Mouse (Mus musculus) embryo, embryonic 11 days (tissue): ENCODE measurements around the gene Abtb2.
A peak's percentile ranks its signal among the peaks of the same experiment; 100 is the strongest.

Experiments
- DNase-seq: peaks from one replicate; pipeline ENCODE4 v3.0.0-alpha.2; 2015

Abtb2 gene

DNA sequence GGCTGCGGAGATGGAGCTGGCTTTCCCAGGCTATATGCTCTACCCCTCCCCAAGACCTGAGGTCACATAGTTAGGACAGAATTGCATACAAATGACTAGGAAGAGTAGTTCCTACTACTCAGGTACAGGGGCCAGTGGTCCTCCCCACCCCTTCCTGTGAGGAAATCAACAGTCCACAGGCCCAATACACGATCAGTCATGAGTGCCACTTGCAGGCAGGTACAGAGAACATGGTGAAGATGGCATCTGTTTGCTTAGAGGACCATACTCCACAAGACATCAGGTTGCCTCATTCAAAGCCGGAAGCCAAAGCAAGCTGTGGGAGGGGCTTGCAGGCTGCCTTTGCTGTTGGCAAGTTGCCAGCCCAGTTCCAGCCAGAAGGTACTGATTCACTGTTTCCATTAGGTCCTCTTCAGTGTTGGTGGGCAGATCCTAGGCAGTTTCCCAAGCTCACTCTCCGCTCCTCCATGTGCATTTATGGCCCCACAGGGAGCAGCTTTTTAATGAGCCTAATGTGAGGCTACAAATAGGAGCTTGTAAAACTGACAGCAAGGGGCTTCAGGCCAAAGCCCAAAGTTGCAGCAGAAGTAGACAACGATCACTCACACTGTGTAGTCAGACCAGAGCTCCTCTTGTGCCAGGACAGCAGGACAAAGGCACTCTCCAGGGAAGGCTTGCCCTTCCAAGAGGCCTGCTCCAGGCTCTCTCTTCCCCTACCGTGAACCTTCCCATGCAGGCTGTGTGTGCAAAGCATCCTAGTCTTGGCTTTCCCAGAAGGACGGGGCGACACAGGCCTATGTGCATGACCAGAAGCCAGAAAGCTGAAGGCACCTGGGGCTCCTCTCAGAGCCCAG is 102.1 kb downstream of the Abtb2 start:
- peak; percentile 50 for DNase-seq

DNA sequence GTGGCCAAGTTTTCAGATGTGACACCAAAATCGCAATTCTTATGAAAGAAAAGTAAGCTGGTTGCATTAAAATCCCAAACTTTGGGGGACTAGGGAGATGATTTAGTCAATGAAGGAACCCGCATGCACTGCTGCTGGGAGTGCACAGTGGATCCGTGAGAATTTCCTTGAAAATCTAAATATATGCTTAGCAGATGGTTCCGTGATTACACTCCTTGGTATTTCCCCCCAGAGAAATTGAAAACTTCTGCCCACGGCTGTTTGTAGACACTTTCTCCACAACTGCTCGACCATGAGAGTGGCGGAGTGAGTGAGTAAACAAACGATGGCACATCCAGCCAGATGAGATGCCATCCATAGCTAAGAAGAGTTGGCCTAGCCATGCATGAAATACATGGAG is 102.8 kb downstream of the Abtb2 start:
- no peak for DNase-seq

DNA sequence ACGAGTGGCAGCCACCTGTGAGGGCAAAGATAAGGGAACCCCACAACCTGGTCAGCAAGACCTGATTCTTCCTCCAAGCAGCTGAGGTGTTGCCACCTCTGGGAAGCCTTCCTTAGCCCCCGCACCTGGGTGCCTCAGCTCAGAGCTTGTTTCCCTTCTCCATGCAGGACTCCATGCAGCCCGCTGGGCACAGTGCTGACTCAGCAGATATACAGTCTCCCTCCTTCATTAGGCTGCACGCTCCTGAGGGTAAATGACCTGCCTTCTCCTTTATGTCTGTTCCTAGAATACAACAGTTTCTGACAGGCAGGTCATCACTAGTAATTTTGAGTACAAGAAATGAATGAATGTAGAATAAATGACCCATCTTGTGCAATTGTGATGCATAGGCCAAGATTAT is 103.5 kb downstream of the Abtb2 start:
- DNase-seq, result no peak

DNA sequence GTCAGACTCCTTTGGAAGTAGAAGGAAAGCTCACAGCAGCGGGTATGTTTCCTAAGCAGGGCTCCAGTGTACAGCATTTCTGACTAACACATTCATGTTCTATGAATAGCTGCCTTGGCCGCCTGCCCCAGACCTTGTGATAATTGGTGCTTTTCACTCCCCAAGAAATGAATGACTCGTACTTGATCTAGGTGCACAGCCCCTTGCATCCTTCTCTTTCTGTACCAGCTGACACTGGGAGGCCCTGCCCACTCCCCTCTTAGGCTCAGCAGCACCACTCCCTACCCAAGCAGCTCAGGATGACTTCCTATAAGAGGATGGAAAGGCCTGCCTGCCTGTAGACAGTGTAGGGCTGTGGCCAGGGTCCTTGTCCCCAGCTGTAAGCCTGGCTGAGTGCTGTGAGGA is 104.2 kb downstream of the Abtb2 start:
- no peak for DNase-seq

DNA sequence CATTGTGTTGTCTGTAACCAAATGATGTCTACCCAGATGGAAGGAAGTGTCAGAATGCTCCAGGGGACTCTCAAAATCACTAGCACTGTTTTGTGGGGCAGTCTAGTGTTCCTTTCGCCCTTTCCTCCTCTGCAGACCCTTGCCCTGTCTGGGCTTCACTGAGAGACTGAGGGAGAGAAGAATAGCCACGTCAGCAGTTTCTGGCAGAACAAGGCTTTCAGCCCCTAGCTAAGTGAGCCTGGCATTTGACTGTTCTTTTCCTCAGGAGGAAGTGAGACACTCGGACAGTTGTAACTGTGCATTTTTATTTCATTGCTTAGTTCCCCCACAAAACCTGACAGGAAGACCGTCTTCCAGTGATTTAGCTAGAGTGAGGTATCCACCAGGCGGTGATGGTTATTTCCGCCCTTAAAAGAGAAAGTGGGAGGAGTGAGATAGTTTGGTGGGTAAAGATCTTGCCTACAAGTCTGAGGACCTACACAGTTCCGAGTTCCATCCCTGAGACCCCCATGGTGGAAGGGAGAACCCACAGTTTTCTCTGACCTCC is 106.5 kb downstream of the Abtb2 start:
- DNase-seq, result no peak

DNA sequence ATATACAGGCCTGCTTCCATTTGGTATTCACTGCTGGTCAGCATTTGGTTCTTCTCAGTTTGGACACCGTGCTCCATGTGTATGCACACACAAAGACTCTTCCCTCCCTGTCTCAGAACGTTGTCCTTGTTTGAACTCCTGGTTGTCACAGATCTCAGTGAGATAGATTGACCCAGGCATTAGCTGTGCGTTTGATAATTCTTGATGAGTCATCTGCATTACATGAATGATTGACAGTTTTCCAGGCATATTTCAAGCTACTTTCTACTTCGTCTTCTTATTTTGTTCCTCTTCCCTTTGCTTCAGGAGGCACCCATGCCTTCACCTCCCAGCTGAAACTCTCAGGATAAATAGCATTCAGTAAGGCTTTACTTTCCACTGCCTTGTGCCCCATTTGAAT is 107.5 kb downstream of the Abtb2 start:
- no peak for DNase-seq

DNA sequence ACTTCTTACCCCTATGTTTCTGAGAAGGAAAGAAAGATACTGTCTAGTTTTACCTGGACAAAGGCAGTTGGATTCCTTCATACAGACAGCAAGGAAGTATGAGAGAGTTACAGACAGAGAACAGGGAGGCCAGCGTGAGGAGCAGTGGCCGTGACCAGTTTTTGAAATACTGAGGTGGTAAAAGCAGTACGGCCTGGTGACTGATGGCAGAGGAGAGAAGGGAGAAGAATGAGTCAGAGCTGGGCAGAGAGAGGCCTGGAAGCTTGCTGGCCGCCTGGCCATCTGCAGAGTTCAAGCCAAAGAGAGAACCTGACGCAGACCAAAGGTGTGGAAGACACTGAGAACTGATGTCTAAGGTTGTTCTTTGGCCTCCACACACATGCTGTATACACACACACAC is 109.3 kb downstream of the Abtb2 start:
- DNase-seq, result no peak

DNA sequence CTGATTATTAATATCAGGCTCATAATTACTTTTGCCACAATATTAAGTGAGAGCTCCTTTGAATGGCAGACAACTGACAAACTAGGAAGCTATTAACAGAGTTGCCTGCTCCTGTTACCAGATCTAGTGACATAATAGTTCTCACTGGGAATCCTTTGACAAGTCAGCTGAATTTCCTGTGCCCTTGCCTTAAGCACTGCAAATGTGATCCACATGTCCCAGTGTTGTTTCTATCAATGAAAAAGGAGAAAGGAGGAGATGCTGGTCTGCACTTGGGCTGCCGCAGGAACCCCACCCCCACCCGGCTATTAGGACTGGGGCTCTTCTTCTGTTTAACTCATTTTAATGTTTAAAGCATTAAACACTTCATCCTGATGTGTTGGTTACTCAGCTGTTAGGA is 110.7 kb downstream of the Abtb2 start:
- DNase-seq, result peak; percentile 63

DNA sequence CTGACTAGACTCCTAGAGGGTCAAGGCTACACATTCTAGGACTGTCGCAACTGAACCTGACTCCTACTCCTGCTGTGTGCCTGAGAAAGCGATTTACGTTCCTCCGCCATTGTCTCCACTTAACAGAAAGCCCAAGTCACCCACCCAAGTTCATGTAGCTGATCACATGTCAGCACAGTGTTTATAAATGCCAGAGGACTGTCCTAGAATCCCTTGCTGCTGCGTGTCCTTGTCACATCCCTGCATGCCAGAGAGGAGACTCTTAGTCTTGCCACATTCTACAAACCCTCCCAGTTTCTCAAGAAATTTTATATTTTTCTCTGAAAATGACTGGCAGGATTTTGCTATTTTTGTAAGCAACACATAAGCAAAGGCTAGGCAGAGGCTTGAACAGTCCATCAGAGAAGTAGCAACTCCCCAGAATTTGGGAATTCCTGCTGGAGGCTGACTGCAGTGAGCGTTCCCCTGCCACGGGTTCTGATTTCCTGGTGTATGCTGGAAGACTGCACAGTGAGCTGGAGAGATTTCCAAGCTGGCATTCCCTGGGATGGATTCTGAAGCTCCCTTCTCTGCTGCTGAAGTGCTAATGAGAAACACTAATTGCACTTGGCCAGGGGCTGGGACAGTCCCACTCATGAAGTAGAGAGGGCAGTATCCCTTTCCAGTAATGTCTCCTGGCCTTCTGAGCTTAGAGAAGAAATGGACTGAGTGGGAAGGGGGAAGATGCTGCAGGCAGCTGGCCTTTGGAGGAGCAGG is 111.7 kb downstream of the Abtb2 start:
- DNase-seq, result no peak

DNA sequence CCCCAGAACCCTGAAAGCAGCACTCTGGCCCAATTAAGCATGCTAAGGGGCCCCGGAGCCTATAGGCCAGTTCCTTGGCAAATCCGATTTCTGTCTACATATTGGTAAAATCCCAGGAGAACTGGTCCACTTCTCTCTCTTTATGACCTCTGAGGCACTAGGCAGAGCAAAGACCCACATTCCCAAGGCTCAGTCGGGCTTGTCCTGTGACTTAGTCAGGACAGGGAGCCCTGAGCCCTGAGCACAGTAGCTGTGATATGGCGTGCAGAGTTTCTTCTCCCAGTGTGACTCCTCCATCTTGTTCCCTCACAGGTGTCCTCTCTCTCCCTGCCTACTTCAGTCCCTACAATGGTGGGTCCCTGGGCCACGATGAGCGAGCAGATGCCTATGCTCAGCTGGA is 112.3 kb downstream of the Abtb2 start:
- DNase-seq, result no peak

DNA sequence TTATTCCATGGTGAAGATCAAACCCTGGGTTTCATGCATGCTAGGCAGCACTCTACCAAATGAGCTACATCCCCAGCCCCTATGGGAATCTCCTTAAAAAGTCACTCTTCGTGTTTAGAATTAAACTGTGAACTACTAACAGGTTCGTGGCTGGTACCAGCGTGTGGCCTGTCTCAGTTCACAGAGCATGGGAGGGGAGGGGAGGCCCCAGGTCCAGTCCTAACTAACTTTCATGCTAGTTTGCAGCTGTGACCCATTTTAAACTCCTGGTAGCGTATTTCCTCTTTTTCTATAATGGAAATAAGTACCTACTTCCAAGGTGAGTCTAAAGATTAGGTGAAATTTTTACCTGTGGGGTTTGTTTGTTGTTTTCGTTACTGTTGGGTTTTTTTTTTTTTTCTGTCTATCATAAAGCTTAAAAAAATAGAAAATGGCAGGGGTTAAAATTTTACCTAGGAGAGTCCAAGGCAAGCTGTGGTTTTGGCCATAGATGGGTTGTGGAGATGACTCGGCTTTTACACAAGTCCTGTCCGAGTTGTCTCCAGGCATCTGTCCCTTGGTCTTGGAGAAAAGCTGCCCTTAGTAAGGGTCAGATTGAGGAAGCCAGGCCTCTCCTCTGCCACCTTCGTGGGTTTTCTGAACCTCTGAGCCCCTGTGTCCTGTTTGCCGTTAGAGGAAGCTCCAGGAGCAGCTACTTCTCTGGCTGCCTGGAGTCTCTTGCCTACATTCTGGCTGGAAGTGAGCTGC is 114.4 kb downstream of the Abtb2 start:
- no peak for DNase-seq

DNA sequence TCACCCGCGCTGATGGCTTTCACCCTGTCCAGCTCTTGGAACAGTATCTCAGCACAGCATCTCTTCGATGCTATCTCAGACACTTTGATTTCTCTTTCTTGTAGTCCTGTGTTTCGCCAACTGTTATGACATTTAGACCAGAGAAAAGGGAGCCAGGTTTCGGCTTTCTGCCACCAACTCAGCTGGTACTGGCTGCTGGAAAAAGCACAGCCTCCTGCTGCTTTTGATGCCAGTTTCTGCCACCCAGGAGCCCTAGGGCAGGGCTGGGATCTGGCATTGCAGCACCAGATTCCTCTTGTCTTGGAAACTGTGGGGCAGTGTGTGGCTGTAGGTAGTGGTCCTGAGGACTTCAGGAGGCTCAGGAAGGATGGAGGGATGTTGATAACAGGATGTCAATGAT is 115.0 kb downstream of the Abtb2 start:
- no peak for DNase-seq

DNA sequence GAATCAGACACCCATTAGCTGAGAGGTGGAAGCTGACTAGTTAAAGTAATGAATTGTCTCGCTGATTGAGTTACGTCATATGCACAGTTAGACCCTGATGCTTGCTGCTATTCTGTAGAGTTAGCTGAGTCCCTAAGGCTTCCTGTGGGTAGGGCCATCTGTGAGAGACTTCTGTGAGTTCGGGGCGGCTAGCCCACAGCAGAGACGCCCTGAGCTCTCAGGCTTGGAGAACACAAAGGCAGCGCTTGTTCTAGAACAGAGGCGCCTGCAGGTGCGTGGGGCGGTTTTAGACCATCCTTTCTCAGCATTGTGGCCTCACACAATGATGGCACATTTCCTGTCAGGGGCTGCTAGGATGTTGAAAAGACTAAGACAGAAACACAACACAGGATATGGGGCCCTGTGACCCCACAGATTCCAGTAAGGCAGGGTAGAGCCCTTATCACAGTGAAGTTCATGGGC is 116.2 kb downstream of the Abtb2 start:
- DNase-seq, result no peak

DNA sequence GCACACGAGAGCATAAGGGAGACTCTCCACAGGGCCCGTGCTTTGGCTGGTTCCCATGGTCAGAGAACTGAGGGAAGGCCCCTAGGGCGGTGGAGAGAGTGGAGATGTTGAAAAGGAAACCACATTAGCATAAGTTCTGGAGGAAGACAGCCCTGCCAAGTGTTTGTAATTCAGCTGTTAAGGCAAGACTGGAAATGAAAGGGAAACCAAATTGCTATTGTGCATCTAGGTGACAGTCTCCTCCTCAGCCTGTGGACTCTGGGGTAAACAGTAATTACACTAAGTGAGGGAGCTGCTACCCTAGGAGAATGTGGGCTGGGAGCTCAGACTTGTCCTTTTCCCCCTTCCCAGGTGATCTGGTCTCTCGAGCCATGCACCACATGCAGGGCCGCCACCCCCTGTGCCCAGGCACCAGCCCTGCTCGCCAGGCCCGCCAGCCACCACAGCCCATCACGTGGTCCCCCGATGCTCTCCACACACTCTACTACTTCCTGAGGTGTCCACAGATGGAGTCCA is 116.9 kb downstream of the Abtb2 start:
- DNase-seq, result no peak

DNA sequence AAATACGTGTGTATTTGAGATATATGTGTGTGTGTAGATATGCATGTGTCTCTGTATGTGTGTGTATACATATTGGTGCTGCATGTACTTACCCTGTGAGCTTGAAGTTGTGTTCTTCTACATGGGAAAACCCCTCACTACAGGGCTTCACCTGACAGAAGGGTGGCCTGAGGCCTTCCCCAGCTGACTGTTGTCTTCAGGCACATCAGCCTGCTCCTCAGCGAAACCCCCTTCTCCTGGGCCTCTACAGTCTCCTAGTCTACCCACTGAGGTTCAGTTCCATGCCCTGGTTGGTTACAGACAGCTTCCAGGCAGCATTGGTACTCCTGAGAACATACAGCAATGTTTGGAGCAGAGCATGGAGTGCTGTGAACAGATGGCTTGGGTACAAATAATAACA is 118.3 kb downstream of the Abtb2 start:
- no peak for DNase-seq

DNA sequence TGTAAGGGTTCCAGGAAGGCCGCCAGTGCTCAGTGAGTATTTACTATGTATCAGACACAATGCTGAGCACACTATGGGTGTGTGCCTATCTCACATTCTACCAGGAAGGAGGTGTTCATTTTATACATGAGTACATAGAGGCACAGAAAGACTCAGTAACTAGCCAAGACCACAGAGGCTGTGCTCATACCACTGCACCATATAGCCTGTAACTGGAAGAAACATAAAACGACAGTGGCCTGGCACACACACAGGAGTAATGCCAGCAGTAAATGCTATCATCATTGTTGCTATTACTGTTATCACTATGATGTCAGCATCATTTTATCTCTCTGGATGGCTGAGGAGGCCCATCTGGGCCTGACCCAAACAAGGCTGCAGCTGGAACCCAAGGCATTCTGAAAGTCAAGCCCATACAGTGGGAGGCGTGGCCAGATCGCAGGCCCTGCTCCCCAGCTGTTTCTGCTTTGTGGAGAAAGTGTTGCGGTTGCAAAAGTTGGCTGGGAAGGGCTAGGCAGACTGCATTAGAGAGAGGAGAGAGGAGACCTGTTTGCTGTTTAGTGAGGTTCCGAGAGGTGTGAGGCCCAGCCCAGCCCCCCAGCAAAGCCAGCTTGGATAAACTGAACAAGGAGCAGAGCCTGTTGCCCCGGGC is 118.9 kb downstream of the Abtb2 start:
- peak; percentile 58 for DNase-seq

DNA sequence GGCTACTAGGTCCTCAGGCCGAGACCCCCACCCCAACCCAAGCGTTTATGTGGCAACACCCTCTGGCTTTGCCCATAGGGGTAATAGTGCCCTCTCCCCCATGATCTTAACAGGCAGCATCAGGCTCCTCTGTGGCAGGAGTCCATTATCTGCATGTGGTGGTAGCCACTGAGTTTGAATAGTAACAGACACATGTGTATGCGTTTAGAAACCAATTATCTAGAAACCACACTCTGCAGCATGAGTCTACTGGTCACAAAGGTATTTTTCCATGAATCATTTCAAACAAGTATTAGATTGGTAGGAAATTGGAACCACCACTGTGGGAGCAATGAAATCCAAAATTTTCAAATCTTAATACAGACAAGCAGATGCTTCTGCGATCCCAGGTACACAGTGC is 119.5 kb downstream of the Abtb2 start:
- DNase-seq, result no peak

DNA sequence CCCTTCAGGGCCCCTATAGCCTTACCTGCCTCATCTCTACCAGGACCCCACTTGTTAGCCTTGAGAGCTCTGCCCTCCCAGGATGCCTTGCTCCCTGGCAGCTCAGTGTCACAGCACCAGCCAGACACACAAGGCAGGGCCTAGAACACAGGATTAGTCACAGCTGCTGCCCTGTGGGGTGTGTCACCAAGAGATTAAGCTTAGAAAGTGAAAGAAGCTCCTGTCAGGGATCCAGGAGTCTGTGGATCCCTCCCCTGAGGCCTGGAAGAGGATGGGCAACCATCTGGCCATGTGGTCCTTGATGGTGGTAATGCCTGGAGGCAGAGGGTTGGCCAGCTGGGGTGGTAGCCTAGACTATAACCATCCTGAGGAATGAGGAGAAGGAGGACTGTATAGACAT is 121.0 kb downstream of the Abtb2 start:
- no peak for DNase-seq

DNA sequence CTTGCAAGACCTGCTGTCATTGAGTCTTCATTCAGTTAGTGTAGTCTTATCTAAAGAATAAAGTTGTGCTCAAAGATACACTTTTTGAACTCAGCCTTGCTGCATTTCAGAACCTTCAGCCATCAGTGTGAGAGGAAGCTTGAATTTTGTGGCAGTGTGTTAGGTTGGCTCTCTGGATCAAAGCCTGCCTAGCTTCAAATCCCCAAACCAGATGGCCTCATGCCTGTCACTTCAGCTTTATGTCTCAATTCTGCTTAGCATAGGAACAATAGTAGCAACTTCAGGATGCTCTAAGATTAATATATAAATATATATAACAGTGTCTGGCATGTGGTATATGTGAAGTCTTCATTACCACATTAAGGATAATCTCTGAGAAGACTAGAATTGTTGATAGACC is 121.8 kb downstream of the Abtb2 start:
- no peak for DNase-seq

DNA sequence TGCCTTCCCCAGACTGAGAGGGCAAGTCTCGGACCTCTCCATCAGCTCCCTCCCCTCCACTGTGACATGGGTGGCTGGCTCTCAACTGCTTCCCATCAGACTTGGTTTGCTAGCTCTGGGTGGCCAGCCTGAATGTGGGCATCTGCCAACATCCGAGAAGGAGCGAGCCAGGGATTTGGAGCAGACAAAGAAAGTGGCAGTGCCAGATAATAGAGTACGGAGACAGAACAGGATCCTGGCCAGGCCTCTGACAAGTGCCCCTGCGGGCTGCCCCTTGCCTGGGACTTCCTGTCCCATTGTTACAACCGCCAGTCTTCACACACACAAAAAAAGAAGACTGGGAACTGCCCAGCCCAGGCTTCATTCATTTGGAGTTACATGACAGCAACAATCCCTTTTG is 124.3 kb downstream of the Abtb2 start:
- DNase-seq, result no peak

DNA sequence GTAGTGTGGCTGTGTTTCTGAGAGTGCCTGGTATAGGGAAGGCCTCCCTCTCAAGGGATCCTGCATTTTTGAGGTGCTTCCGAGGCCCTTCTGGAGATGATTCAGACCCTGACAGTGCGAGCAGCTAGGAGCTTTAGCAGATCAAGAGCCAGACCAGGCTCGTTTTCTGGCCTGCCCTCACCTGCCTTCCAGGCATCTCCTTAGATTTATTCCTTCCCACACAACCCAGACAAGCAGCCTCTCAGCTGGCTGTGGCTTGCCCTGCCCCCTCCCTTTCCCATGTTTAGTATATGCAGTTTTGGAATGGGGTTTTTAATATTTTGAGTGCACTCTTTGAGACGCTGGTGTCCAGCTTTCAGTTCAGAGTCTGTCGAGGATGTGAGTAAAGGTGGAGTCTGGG is 124.7 kb downstream of the Abtb2 start:
- no peak for DNase-seq

DNA sequence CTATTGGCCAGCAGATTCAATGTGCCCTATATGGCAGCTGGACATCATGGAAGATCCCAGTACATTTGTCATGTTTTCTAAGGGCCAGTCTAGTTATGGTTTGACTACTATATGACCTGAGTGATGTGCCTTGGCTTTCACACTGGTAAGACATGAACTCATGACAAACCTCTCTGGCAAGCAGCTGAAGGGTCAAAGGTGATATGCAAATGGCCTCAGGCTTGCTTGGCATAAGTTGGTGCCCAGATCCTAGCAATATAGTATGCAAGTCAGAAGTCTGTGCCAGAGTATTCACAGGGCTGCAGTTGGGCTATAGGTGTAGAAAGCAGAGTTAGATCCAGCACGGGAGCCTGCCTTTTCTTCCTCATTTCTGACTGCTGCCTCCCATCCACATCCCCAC is 125.2 kb downstream of the Abtb2 start:
- DNase-seq, result no peak

DNA sequence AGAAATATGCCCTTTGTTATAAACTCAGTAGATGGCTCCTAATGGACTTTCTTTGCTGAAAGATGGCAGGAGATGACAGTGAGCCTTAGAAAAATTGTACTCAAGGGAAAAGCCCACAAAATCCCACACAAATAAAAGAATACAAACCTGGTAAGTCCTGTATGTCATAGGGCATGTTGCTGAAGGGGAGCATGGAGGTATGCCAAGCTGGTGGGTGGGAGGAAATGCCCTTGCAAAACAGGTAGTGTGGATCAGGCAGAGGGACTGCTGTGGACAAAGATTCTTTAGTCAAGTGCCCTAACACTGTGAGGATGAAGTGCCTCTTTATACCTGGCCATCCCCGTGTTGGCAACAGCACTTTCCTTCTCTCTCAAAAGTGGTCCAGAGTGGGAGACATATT is 126.7 kb downstream of the Abtb2 start:
- no peak for DNase-seq
